ENCODE assay signal across 9 mouse cellular contexts in the genomic region with DNA sequence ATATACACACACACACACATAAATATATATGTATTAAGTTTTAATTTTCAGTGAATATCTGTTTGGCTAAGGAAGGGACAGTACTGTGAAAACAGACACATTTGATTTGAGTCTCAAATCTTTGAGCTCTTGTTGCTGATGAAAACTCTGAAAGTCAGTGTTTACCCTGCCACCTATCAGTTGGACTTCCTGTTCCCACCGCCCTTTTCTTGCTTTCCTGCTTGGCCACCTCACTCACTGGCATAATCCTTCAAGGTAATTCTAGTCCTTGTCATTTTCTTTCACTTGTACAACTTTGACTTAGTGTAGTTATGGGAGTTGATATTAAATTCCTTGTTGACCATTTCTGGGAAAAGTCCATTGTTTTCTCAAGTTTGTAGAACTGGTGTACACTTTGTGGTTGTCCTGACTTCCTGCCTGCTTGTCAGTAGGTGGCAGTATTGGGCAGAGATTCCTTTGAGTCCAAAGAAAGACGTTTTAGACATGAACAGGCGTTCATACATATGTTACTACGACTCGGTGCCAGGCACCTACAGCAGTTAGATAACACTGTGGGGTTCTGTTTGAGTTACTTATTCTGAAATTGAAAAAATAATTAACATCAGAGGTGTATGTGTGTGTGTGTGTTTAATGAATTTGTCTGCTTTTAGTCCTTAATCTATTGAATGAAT.
DNase-seq lines count a peak whose midpoint lies in the region; ATAC-seq and TF ChIP-seq lines count a peak whose summit lies in the region.
"Had no signal": no experiment of that assay in that cellular context is flagged by ENCODE, and none has a peak within 500 bp of the region (broad histone marks: within the 10 kb centered on the region; RNA-seq: fewer than 3 reads in every experiment).

No protein-coding gene starts in this region.

- no peaks in the 10 kb centered on the region for H3K9me3 ChIP-seq in E14TG2a.4 (ENCODE audit: low read length)

- no peak overlapping the region for H3K4me3 ChIP-seq in E14TG2a.4 (replicated peaks; ENCODE audit: low read length)
- no peak overlapping the region for H3K4me3 ChIP-seq in lung, adult 2 months (replicated peaks; ENCODE audit: extremely low read depth, low read depth, low read length)
- H3K4me3 ChIP-seq: myocyte had no signal

- no peaks in the 10 kb centered on the region for H3K4me1 ChIP-seq in E14TG2a.4 (replicated peaks; ENCODE audit: low read depth, low read length)
- no peaks in the 10 kb centered on the region; the same call in 1 of the 2 replicates for H3K4me1 ChIP-seq in lung, adult 2 months (ENCODE audit: control insufficient read depth, insufficient read depth, low read length)

- peak; percentile 58 for TF ChIP-seq CTCF in E14TG2a.4 (conservative IDR thresholded peaks at IDR 0.05; ENCODE audit: low read length)
- 0 out of 2 replicates have a peak, but pooled peaks have one; percentile 0 for TF ChIP-seq CTCF in lung, adult 2 months (IDR thresholded peaks at IDR 0.05; ENCODE audit: insufficient read depth, low read length)

- WGBS in lung, adult 2 months = 32% methylated on average over 5 of the region's 5 CpGs

- ATAC-seq in erythroid progenitor cell, adult 5-6 weeks (replicated peaks; ENCODE audit: low FRiP score, poor library complexity, severe bottlenecking) = no peak

- H3K36me3 ChIP-seq in E14TG2a.4 (ENCODE audit: insufficient read depth, low read length) = no peaks in the 10 kb centered on the region

- peak; percentile 88 for DNase-seq in 3T3-L1 (ENCODE audit: low read depth, low spot score)
- peak; percentile 9 to 46 for DNase-seq in cerebellum, postnatal 25 days
- peak; percentile 40 for DNase-seq in heart, postnatal 4 days
- DNase-seq in layer of hippocampus, adult 11-12 months (ENCODE audit: low spot score) = peak; percentile 53
- DNase-seq in lung, adult 2 months = no peak
- DNase-seq in retina, postnatal 7 days (ENCODE audit: low read depth, low spot score) = peak; percentile 27

- TF ChIP-seq POLR2A in lung, adult 2 months (IDR thresholded peaks at IDR 0.05; ENCODE audit: borderline replicate concordance, extremely low read depth, low read depth, low read length) = no peak

- H3K27me3 ChIP-seq in E14TG2a.4 (ENCODE audit: insufficient read depth, low read length) = no peaks in the 10 kb centered on the region
